ENCODE assay signal across 35 mouse cellular contexts in the genomic region with DNA sequence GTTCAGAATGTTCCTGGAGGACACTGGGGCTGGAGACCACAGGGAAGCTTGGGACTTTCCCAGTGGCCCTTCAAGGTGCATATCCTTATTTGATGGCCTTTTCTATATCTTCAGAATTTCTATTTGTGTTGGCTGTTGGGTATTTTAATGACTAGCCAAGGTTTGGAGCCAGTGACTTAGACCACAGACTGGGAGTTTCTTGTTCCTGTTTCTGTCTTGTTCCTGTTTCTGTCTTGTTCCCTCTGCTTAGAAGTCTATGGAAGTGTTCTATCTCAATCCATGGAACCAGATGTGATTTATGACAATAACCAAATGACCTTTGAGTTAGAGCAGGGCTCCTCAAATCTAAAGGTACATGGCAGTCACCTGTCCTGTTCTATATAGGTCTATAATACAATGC.
"Had no signal": no experiment of that assay in that cellular context is flagged by ENCODE, and none has a peak within 500 bp of the region (broad histone marks: within the 10 kb centered on the region; RNA-seq: fewer than 3 reads in every experiment).

No protein-coding gene starts in this region.

- H3K9me3 ChIP-seq: heart, embryonic 10.5 days; heart, embryonic 12.5 days; heart, embryonic 15.5 days; hindbrain, embryonic 10.5 days; hindbrain, embryonic 12.5 days; hindbrain, embryonic 13.5 days; hindbrain, embryonic 15.5 days; intestine, embryonic 15.5 days; kidney, embryonic 15.5 days had no signal

- H3K9ac ChIP-seq: heart, embryonic 12.5 days; heart, embryonic 13.5 days; heart, embryonic 15.5 days; hindbrain, embryonic 12.5 days; hindbrain, embryonic 13.5 days; hindbrain, embryonic 14.5 days; hindbrain, embryonic 15.5 days; intestine, embryonic 15.5 days; kidney, embryonic 15.5 days had no signal

- H3K4me1 ChIP-seq: heart, embryonic 10.5 days; heart, embryonic 12.5 days; heart, embryonic 13.5 days; heart, embryonic 15.5 days; intestine, embryonic 15.5 days; kidney, embryonic 15.5 days had no signal

- DNase-seq: heart, postnatal 10 days; heart, postnatal 14 days; heart, postnatal 36 days; heart, postnatal 4 days; kidney, adult 11 months; kidney, adult 18-20 months; kidney, adult 2 months; kidney, adult 8-10 months; kidney, adult 9 months; kidney, postnatal 10 days; kidney, postnatal 14 days; kidney, postnatal 25 days; kidney, postnatal 36 days; kidney, postnatal 4 days; layer of hippocampus, adult 9-11 months; layer of hippocampus, postnatal 36 days had no signal

- ATAC-seq: hindbrain, embryonic 16.5 days; hindbrain, postnatal 0 days; inflammation-experienced regulatory T-cells, adult 6 months; intestine, embryonic 15.5 days; intestine, embryonic 16.5 days; intestine, postnatal 0 days had no signal

- H3K27me3 ChIP-seq: heart, embryonic 12.5 days; heart, embryonic 13.5 days; heart, embryonic 15.5 days; hindbrain, embryonic 12.5 days; hindbrain, embryonic 13.5 days; hindbrain, embryonic 15.5 days; intestine, embryonic 15.5 days; kidney, embryonic 15.5 days had no signal

- H3K4me3 ChIP-seq: heart, embryonic 10.5 days; heart, embryonic 12.5 days; heart, embryonic 13.5 days; heart, embryonic 15.5 days; hindbrain, embryonic 10.5 days; hindbrain, embryonic 12.5 days; hindbrain, embryonic 13.5 days; hindbrain, embryonic 15.5 days; intestine, embryonic 15.5 days; kidney, embryonic 15.5 days; layer of hippocampus, adult 2 months had no signal

- H3K36me3 ChIP-seq: heart, embryonic 10.5 days; heart, embryonic 12.5 days; heart, embryonic 13.5 days; heart, embryonic 15.5 days; hindbrain, embryonic 10.5 days; hindbrain, embryonic 12.5 days; hindbrain, embryonic 13.5 days; hindbrain, embryonic 15.5 days; intestine, embryonic 15.5 days; kidney, embryonic 15.5 days had no signal

- H3K4me2 ChIP-seq: heart, embryonic 11.5 days; heart, embryonic 12.5 days; heart, embryonic 13.5 days; heart, embryonic 15.5 days; hindbrain, embryonic 12.5 days; hindbrain, embryonic 13.5 days; hindbrain, embryonic 14.5 days; hindbrain, embryonic 15.5 days; intestine, embryonic 15.5 days; kidney, embryonic 15.5 days had no signal

- H3K27ac ChIP-seq: heart, embryonic 10.5 days; heart, embryonic 13.5 days; heart, embryonic 15.5 days; hindbrain, embryonic 10.5 days; hindbrain, embryonic 12.5 days; hindbrain, embryonic 13.5 days; hindbrain, embryonic 14.5 days; hindbrain, embryonic 15.5 days; hindbrain, postnatal 0 days; intestine, embryonic 15.5 days; kidney, embryonic 15.5 days; kidney, postnatal 0 days; layer of hippocampus, adult 2 months had no signal
